Mouse (Mus musculus): ENCODE results near the gene Snrnp70.
"Not testable (repeated sequence)": the region's sequence is repeated elsewhere in the genome, so short reads cannot be mapped to it uniquely, and the experiment has no call there.

Gene Snrnp70

GRCm38 (mm10) chr7:45408949-45409348 lies 13.4 kb upstream of the Snrnp70 start:
- no peak for DNase-seq

DNA sequence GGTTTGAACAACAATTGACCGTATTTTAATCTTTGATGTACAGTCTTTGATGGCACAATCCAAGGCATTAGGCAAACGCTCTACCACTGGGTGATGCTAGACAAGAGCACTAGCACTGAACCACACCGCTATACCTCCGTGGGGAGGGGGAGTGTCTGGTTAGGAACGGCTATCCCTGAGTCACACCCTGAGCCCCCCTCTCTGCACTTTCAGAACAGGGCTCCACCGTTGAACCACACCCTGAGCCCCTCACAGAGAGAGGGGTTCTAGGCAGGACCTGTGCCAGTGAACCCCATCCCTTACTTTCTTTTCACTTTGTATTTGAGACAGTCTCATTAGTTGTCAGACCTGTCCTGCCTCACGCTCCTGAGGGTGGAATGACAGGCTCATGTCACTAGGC lies 12.8 kb upstream of the Snrnp70 start:
- DNase-seq: no peak

DNA sequence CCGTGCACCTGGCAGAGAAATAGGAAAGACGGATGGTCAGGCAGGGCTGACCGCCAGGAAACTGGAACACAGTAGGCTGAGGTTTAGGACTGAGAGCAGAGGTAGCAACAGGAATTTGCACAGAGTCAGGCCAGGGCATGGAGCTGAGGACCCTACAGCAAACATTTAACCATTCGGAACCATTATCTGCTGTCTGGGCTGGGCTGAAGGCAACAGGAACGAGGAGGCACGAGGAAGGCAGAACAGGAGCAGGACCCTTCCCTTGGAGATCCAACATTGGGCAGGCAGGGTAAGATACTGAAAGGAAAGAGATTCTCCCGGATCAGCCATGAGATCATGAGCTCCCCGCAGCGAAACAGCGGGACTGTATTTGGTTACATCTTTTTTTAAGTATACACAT lies 12.3 kb upstream of the Snrnp70 start:
- no peak for DNase-seq

GRCm38 (mm10) chr7:45406157-45407156 lies 10.9 kb upstream of the Snrnp70 start:
- no peak for DNase-seq

GRCm38 (mm10) chr7:45405091-45406075 lies 9.8 kb upstream of the Snrnp70 start, which contains the start of gene Kcna7:
Gene Kcna7, plus strand, starts transcription at chr7:45405653.
- peak; percentile 38 for DNase-seq

DNA sequence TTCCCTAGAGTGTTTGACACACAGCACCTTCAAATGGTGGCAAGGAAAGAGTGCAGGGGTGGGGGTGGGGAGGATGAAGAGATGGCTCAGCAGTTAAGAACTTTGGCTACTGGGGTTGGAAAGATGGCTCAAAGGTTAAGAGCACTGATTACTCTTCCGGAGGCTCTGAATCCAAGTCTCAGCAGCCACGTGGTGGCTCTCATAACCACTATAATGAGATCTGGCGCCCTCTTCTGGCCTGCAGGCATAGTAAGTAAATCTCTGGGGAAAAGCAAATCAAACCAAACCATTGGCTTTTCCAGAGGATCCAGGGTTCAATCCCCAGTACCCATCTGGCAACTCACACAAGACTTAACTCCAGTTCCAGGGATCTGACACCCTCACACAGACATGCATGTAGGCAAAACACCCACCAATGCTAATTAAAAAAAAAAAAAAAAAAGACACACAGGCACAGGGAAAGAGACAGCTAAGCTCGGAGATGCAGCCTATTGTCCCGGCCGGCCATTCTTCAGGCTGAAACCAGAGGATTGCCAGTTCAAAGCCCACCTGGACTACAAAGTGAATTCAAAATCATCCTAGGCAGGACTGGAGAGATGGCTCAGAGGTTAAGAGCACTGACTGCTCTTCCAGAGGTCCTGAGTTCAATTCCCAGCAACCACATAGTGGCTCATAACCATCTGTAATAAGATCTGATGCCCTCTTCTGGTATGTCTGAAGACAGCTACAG lies 8.2 kb upstream of the Snrnp70 start:
- DNase-seq: peak; percentile 26

- DNase-seq: no peak
These were observed 6.1 kb upstream of the Snrnp70 start for GRCm38 (mm10) chr7:45401521-45402085.

GRCm38 (mm10) chr7:45396787-45397186 lies 1.2 kb upstream of the Snrnp70 start:
- DNase-seq: no peak

DNA sequence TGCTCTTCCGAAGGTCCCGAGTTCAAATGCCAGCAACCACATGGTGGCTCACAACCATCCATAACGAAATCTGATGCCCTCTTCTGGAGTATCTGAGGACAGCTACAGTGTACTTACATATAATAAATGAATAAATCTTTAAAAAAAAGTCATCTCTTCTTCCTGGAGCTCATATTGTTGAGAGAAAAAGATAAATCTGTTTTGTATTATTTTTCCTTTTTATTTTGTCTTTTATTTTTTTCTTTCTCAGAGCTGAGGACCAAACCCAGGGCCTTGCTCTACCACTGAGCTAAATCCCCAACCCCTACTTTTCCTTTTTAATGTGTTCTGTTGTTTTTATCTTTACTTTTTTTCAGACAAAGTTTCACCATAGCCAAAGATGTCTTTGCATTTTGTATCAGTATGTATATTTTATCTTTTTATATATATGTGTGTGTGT lies 814 bp upstream of the Snrnp70 start:
- DNase-seq: not testable (repeated sequence)

DNA sequence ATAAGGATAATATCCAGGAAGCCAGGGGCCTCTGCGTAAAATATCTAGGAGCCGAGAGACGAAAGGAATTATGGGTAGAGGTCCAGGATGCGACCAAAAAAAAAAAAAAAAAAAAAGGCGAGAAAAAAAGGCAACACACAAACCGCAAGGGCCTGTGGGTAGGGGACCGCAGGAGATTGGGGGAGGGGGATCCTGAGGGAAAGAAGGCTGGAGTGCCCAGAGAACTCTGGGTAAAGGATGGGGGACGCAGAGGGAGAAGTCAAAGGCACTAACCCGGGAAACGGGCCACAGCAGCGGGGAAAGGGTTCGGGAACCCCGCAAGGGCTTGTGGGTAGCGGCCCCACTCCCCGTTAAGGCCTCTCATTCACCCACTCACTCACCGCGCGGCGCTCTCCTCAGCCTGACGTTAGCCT lies 407 bp downstream of the Snrnp70 start:
- no peak for DNase-seq

DNA sequence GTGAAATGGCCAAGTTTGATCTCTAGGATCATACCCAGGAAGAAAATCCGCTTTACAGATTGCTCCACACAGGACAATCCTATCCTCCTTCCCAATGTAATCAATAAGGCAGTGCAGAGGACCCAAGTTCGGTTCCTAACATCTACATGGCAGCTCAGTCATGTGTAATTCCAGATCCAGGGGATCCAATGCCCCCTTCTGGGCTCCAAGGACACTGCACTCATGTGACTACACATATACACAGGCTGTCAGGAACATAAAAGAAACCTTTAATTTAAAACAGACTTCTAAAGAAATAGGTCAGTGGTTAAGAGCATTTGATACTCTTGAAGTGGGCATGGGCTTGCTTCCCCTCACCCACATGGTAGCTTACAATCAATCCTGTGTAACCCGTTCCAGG lies 9.5 kb downstream of the Snrnp70 start:
- DNase-seq: no peak

GRCm38 (mm10) chr7:45376057-45376456 lies 19.5 kb downstream of the Snrnp70 start:
- DNase-seq: peak; percentile 50

GRCm38 (mm10) chr7:45374620-45375019 lies 20.9 kb downstream of the Snrnp70 start:
- no peak for DNase-seq

DNA sequence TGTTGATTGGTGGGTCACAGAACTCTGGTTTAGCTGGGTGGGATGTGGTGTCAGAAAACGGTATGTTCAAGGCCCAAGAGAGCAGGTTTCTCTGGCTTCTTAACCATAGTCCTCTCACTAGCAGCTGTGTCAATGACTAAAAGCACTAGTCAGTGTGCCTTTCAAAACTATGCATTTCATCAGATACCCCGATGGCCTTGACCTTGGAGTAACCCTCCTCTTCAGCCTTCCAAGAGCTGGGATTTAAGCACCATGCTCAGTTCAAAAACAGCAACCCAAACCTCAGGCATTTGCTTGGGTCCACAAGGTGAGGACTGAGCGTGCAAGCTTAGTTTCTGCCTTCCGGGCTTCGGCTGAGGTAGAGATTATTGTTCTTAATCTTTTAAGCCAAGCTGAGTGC lies 23.2 kb downstream of the Snrnp70 start:
- DNase-seq: no peak

GRCm38 (mm10) chr7:45370475-45371311 lies 24.8 kb downstream of the Snrnp70 start, which contains the start of gene Lin7b:
Gene Lin7b, minus strand, starts transcription at chr7:45370583.
- DNase-seq: peak; percentile 95

- DNase-seq: peak; percentile 47
These were observed 25.6 kb downstream of the Snrnp70 start for GRCm38 (mm10) chr7:45369836-45370474.

DNA sequence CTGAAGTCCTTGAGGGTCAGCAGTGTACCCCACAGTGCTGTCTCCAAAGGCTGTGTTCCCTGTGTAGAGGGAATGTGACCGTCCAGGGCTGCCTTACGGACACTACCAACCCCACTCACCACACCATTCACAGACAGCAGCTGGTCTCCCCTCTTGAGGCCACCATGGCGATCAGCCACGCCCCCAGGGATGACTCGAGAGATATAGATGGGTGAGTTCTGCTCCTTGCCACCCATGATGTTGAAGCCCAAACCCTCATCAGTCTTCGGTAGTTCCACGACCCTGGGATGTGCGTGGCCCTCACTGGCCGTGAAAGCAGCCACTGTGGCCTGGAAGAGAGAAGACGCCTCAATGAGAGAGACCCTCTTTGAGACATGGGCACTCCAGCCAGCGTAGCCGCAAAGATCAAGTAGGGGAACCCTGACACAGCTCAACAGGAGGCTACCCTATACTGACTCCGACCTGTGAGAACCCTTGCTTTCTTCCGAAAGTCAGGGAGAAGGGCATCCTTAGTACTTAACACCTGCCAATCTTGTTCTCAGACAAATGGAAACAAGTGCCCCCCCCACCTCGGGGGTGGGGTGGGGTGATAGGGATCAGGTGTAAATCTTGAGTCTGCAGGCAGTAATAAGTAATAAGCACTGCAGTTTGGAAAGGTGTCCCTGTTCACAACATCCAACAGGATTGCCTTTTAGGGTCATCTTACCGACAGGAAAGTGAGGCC lies 26.4 kb downstream of the Snrnp70 start:
- no peak for DNase-seq

DNA sequence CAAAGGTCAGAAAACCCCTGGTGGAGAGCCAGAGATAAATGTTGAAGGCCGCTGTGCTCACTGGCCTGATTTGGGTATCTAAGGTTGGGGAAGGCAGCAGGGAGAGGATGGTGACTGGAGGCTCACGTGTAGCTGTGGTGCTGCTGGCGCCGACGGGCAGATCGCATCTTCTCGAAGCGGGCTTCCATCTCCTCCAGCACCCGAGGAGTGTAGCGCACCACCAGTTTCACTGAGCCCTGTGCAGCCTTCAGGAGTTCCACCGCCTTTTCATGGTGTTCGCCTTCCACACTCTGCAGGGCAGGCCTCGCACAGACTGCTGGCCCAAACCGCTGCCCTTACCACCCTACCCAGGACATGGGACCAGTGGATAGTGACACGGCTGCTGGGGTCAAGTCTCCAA lies 27.4 kb downstream of the Snrnp70 start:
- DNase-seq: no peak

DNA sequence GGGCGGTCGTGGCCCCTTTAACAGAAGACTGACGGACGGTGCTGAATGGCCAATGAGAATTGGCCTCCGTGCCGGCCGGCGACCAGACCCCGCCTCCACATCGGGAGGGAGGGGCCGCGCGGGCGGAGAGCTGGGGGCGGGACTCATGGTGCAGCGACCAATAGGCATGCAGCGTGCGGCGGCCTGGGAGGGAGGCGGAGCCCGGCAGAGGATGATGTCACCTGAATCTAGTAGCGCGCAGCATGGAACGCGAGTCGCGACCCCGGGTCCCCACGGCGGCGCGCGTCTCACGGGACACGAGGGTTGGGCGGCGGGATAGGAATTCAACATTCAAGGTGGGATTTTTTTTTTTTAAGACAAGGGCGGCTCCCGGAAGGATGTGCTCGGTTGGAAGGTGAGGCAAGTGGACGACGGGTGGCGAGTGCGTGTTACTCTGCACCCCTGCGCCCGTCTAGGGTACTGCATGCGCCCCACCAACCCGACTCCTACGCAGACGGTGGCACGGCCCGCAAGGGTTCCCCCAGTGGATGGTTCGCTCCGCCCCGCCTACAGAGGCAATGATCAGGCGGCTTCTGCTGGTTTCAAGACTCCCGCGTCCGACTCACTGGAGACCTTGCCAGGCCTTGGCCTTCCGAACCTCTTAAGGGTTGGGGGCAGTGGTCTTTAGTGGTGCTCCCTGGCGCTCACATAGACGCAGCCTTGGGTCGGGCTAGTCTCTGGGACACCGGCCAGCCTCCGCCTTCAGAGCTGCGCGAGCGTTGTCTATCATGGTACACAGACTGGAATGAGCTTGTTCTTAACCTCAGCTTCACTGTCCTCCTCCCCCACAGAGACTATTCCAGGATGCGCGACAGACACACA lies 28.3 kb downstream of the Snrnp70 start:
- peak; percentile 98 for DNase-seq

Data from layer of hippocampus, adult 9-11 months (tissue).